Mouse (Mus musculus): ENCODE data around the gene Tmem170. TPM values are rescaled to one million over a fixed set of nuclear protein-coding genes. Genes with fewer than 3 reads are reported as not detected.

Gene Tmem170
- total and polyA plus RNA-seq, 3 experiments, result 0.51 to 12.5 (median 3.2) TPM

DNA sequence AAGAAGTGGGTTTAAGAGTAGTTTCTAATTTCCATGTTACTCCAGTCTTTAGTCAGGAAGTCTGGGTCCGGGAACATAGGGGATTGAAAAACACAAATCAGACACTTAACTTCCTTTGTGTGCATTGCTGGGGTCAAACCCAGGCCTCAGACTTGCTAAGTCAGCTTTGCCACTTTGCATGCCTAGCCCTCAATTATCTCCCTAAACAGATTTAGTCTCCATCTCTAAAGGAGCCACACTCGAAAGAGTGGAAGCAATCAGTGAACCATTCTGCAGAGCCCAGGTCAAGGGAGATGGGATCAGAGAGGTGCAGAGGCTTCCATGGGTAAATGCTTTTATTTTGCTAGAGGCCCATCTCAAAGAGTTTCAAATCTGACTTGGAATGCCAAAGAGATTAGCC, 7.9 kb downstream of the Tmem170 start:
- Histone ChIP-seq H3K4me1 (ENCODE audit: insufficient read depth, low read depth, low read length) (peaks cover 5% of the 10 kb centered on the region; the same call in 1 of the 2 replicates), H3K27me3 (ENCODE audit: insufficient read depth, low read length) (no peaks in the 10 kb centered on the region), H3K9me3 (replicated peaks) (no peaks in the 10 kb centered on the region), H3K4me3 (ENCODE audit: low read depth, low read length) (no peak overlapping the region), H3K36me3 (replicated peaks) (peaks cover 43% of the 10 kb centered on the region)
- TF ChIP-seq CTCF (IDR thresholded peaks at IDR 0.05; ENCODE audit: low read depth, low read length) (no peak), POLR2AphosphoS5 (IDR thresholded peaks at IDR 0.05; ENCODE audit: insufficient replicate concordance, low read depth, low read length) (no peak), TAL1 (conservative IDR thresholded peaks at IDR 0.05; ENCODE audit: low read depth, low read length) (no peak), GATA2 (IDR thresholded peaks at IDR 0.05; ENCODE audit: borderline replicate concordance, low read depth, low read length) (no peak), GATA1 (IDR thresholded peaks at IDR 0.05; ENCODE audit: borderline replicate concordance, low read length) (no peak)
- ATAC-seq (ENCODE audit: extremely low read depth, insufficient number of reproducible peaks, low FRiP score, poor library complexity, severe bottlenecking), result no peak
- DNase-seq (ENCODE audit: low spot score), result no peak

DNA sequence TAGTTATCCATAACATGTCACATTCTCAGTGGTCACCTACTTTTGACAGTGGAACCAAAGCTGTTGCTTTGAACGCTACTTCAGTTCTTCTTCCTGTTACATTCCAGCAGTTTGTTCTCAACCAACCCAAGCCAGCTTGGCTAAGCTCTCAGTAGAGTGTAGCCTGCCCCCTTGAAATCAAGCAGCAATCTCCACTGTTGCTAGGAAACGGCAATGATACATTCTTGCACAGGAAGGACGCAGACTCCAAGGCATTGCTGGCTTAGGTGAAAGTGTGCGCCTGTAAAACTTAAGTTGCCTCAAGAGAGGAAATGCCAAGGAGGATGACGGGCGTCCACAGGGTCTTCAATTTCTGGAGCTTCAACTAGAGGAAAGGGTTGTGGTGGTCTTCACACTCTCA, 10.7 kb downstream of the Tmem170 start:
- ATAC-seq (ENCODE audit: extremely low read depth, insufficient number of reproducible peaks, low FRiP score, poor library complexity, severe bottlenecking) (no peak), DNase-seq (ENCODE audit: low spot score) (no peak)
- TF ChIP-seq POLR2AphosphoS5 (IDR thresholded peaks at IDR 0.05; ENCODE audit: insufficient replicate concordance, low read depth, low read length), result no peak
- TF ChIP-seq TAL1 (conservative IDR thresholded peaks at IDR 0.05; ENCODE audit: low read depth, low read length), result no peak
- no peak for TF ChIP-seq CTCF (IDR thresholded peaks at IDR 0.05; ENCODE audit: low read depth, low read length)
- no peak for TF ChIP-seq GATA1 (IDR thresholded peaks at IDR 0.05; ENCODE audit: borderline replicate concordance, low read length)
- TF ChIP-seq GATA2 (IDR thresholded peaks at IDR 0.05; ENCODE audit: borderline replicate concordance, low read depth, low read length), result no peak
- no peaks in the 10 kb centered on the region for H3K4me1 ChIP-seq (ENCODE audit: insufficient read depth, low read depth, low read length)
- H3K9me3 ChIP-seq (replicated peaks), result no peaks in the 10 kb centered on the region
- H3K4me3 ChIP-seq (ENCODE audit: low read depth, low read length), result no peak overlapping the region
- no peaks in the 10 kb centered on the region for H3K27me3 ChIP-seq (ENCODE audit: insufficient read depth, low read length)
- H3K36me3 ChIP-seq (replicated peaks), result peaks cover 30% of the 10 kb centered on the region

DNA sequence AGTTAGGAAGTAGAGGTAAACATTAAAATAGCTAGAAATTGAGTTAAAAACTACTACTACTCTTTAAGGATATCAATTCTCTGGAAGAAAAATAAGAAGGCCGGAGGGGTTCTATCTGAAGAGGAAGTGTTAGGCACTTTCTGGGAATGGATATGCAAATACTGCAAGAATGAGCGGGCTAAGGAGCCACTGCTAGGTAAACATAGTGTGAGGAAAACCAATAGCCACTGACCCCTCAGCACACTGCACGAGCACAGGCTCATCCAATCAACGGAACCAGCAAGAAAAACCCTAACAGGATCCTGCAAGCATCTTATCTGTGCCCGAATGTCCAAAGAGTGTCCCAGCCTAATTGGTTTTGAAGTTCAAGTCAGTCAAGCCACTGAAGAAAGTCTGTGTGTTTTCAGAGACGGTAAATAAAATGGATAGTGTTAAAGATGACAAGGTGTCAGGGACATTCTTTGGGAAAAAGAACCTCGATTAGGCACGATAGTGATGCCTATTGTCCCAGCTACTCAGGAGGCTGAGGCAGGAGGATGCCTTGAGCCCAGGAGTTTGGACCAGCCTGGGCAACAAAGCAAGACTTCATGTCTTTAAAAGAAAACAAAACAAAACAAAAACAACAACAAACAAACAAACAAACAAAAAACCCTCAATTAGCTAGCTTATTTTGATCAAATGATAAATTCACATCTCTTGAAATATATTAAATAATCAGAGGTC, 11.3 kb downstream of the Tmem170 start:
- DNase-seq (ENCODE audit: low spot score) (no peak), ATAC-seq (ENCODE audit: extremely low read depth, insufficient number of reproducible peaks, low FRiP score, poor library complexity, severe bottlenecking) (no peak)
- peaks cover 30% of the 10 kb centered on the region for H3K36me3 ChIP-seq (replicated peaks)
- H3K9me3 ChIP-seq (replicated peaks), result no peaks in the 10 kb centered on the region
- H3K4me3 ChIP-seq (ENCODE audit: low read depth, low read length), result no peak overlapping the region
- no peaks in the 10 kb centered on the region for H3K4me1 ChIP-seq (ENCODE audit: insufficient read depth, low read depth, low read length)
- TF ChIP-seq POLR2AphosphoS5 (IDR thresholded peaks at IDR 0.05; ENCODE audit: insufficient replicate concordance, low read depth, low read length), result no peak
- no peak for TF ChIP-seq GATA2 (IDR thresholded peaks at IDR 0.05; ENCODE audit: borderline replicate concordance, low read depth, low read length)
- TF ChIP-seq GATA1 (IDR thresholded peaks at IDR 0.05; ENCODE audit: borderline replicate concordance, low read length), result no peak
- no peak for TF ChIP-seq TAL1 (conservative IDR thresholded peaks at IDR 0.05; ENCODE audit: low read depth, low read length)
- TF ChIP-seq CTCF (IDR thresholded peaks at IDR 0.05; ENCODE audit: low read depth, low read length), result no peak
- H3K27me3 ChIP-seq (ENCODE audit: insufficient read depth, low read length), result no peaks in the 10 kb centered on the region

DNA sequence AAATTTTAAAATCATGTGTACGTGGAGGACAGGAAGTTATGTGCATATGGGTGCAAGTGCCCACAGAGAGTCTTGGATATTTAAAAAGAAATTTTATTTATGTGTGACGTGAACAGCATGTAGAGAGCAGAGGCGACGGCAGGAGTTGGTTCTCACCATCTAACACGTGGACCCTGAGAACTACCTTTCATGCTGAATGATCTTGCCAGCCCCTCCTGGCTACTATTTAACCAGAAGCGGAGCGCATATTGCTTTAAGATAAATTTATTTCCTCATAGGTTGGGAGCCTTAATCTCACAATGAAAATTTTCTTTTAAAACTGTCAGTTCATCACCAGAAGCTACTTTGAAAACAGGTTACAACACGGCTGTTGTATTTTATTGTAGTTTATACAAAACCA, 11.9 kb downstream of the Tmem170 start:
- Histone ChIP-seq H3K9me3 (replicated peaks) (no peaks in the 10 kb centered on the region), H3K4me3 (ENCODE audit: low read depth, low read length) (no peak overlapping the region), H3K36me3 (replicated peaks) (peaks cover 27% of the 10 kb centered on the region), H3K27me3 (ENCODE audit: insufficient read depth, low read length) (no peaks in the 10 kb centered on the region), H3K4me1 (ENCODE audit: insufficient read depth, low read depth, low read length) (no peaks in the 10 kb centered on the region)
- no peak for TF ChIP-seq GATA2 (IDR thresholded peaks at IDR 0.05; ENCODE audit: borderline replicate concordance, low read depth, low read length)
- TF ChIP-seq POLR2AphosphoS5 (IDR thresholded peaks at IDR 0.05; ENCODE audit: insufficient replicate concordance, low read depth, low read length), result no peak
- TF ChIP-seq CTCF (IDR thresholded peaks at IDR 0.05; ENCODE audit: low read depth, low read length), result no peak
- TF ChIP-seq GATA1 (IDR thresholded peaks at IDR 0.05; ENCODE audit: borderline replicate concordance, low read length), result no peak
- TF ChIP-seq TAL1 (conservative IDR thresholded peaks at IDR 0.05; ENCODE audit: low read depth, low read length), result no peak
- ATAC-seq (ENCODE audit: extremely low read depth, insufficient number of reproducible peaks, low FRiP score, poor library complexity, severe bottlenecking) (no peak), DNase-seq (ENCODE audit: low spot score) (no peak)

DNA sequence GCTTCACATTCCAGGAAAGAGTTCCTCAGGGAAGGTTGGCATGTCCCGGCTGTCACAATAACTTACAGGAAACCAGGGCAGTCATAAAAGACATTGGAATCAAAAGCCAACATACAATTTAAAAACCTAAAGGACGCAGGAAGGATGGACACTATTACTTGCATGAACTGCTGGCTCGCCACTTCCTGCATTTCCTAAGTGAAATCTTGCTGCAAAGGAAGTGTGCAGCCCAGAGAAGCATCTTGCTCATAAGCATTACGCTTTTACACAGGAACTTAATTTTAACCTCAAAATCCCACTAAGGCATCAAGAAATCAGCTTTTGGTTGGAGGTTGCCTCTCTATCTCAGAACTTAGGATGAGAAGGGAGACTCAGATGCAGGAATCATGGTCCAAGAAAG, 13.3 kb downstream of the Tmem170 start:
- no peak for ATAC-seq (ENCODE audit: extremely low read depth, insufficient number of reproducible peaks, low FRiP score, poor library complexity, severe bottlenecking)
- H3K4me3 ChIP-seq (ENCODE audit: low read depth, low read length), result no peak overlapping the region

DNA sequence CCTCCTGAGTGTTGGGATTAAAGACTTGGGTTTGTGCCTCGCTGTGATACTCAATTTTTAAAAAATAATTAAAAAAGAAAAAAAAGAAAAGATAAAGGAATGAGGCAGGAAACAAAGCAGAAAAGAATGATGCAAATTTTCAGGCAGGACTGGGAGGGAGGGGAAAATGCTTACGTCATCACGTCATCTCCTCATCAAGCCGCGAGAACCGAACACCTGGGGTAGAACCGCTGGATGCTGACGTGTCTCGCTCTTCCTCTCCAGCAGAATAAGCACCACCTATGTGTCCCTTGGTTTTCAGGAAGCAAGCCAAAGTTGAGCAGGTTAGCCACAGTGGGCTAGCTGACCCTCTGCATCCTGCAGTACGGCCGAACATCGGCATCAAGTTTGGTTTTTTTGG, 20.6 kb downstream of the Tmem170 start:
- ATAC-seq (ENCODE audit: extremely low read depth, insufficient number of reproducible peaks, low FRiP score, poor library complexity, severe bottlenecking) (no peak), DNase-seq (ENCODE audit: low spot score) (no peak)
- Histone ChIP-seq H3K9me3 (replicated peaks) (no peaks in the 10 kb centered on the region), H3K4me3 (ENCODE audit: low read depth, low read length) (no peak overlapping the region), H3K4me1 (ENCODE audit: insufficient read depth, low read depth, low read length) (peaks cover 27% of the 10 kb centered on the region), H3K27me3 (ENCODE audit: insufficient read depth, low read length) (no peaks in the 10 kb centered on the region), H3K36me3 (replicated peaks) (peaks cover 14% of the 10 kb centered on the region)
- TF ChIP-seq CTCF (IDR thresholded peaks at IDR 0.05; ENCODE audit: low read depth, low read length), result no peak
- TF ChIP-seq POLR2AphosphoS5 (IDR thresholded peaks at IDR 0.05; ENCODE audit: insufficient replicate concordance, low read depth, low read length), result no peak
- no peak for TF ChIP-seq TAL1 (conservative IDR thresholded peaks at IDR 0.05; ENCODE audit: low read depth, low read length)
- no peak for TF ChIP-seq GATA2 (IDR thresholded peaks at IDR 0.05; ENCODE audit: borderline replicate concordance, low read depth, low read length)
- TF ChIP-seq GATA1 (IDR thresholded peaks at IDR 0.05; ENCODE audit: borderline replicate concordance, low read length), result no peak

More for the DNA sequence above, 13.3 kb downstream of the Tmem170 start:
- no peaks in the 10 kb centered on the region for H3K27me3 ChIP-seq (ENCODE audit: insufficient read depth, low read length)
- TF ChIP-seq POLR2AphosphoS5 (IDR thresholded peaks at IDR 0.05; ENCODE audit: insufficient replicate concordance, low read depth, low read length) (no peak), TAL1 (conservative IDR thresholded peaks at IDR 0.05; ENCODE audit: low read depth, low read length) (no peak), CTCF (IDR thresholded peaks at IDR 0.05; ENCODE audit: low read depth, low read length) (no peak), GATA1 (IDR thresholded peaks at IDR 0.05; ENCODE audit: borderline replicate concordance, low read length) (no peak), GATA2 (IDR thresholded peaks at IDR 0.05; ENCODE audit: borderline replicate concordance, low read depth, low read length) (no peak)
- no peaks in the 10 kb centered on the region for H3K4me1 ChIP-seq (ENCODE audit: insufficient read depth, low read depth, low read length)
- DNase-seq (ENCODE audit: low spot score), result no peak
- H3K36me3 ChIP-seq (replicated peaks), result peaks cover 19% of the 10 kb centered on the region
- H3K9me3 ChIP-seq (replicated peaks), result no peaks in the 10 kb centered on the region
